In genomic region chr17:24520450-24520849, GRCm38 (mm10) we compare ENCODE assay signal across 22 mouse cellular contexts. TPM values are rescaled to one million over a fixed set of nuclear protein-coding genes. Genes with fewer than 3 reads are reported as not detected.
A peak's percentile ranks its signal among the peaks of the same experiment; 100 is the strongest.
DNase-seq lines count a peak whose midpoint lies in the region; ATAC-seq and TF ChIP-seq lines count a peak whose summit lies in the region.
"Had no signal": no experiment of that assay in that cellular context is flagged by ENCODE, and none has a peak within 500 bp of the region (broad histone marks: within the 10 kb centered on the region; RNA-seq: fewer than 3 reads in every experiment).

No protein-coding gene starts in this region.

- H3K9ac ChIP-seq in embryonic facial prominence, embryonic 13.5 days: peak overlapping the region; percentile 4; the same call in 1 of the 2 replicates
- H3K9ac ChIP-seq in liver, embryonic 12.5 days: no peak overlapping the region; the same call in 1 of the 2 replicates
- H3K9ac ChIP-seq in liver, embryonic 11.5 days (ENCODE audit: low read depth, low read length): no peak overlapping the region
- H3K9ac ChIP-seq: forebrain, embryonic 13.5 days; forebrain, embryonic 15.5 days; forebrain, postnatal 0 days had no signal

- no peak overlapping the region for H3K4me2 ChIP-seq in embryonic facial prominence, embryonic 13.5 days
- H3K4me2 ChIP-seq in liver, embryonic 12.5 days: no peak overlapping the region
- no peak overlapping the region for H3K4me2 ChIP-seq in liver, embryonic 11.5 days
- no peak overlapping the region for H3K4me2 ChIP-seq in myocyte (ENCODE audit: low read depth)
- H3K4me2 ChIP-seq: forebrain, embryonic 13.5 days; forebrain, embryonic 15.5 days had no signal

- 88% methylated on average over 4 of the region's 4 CpGs for WGBS in embryonic facial prominence, embryonic 13.5 days
- 92% methylated on average over 4 of the region's 4 CpGs for WGBS in embryonic facial prominence, embryonic 10.5 days
- WGBS in liver, embryonic 12.5 days (ENCODE audit: insufficient replicate concordance): 70% methylated on average over 4 of the region's 4 CpGs
- 83% methylated on average over 4 of the region's 4 CpGs for WGBS in liver, embryonic 11.5 days

- peaks cover 66% of the 10 kb centered on the region for H3K36me3 ChIP-seq in embryonic facial prominence, embryonic 13.5 days
- H3K36me3 ChIP-seq in embryonic facial prominence, embryonic 10.5 days (replicated peaks): peaks cover 88% of the 10 kb centered on the region
- H3K36me3 ChIP-seq in liver, embryonic 12.5 days: peaks cover 85% of the 10 kb centered on the region
- peaks cover 20% of the 10 kb centered on the region for H3K36me3 ChIP-seq in liver, embryonic 11.5 days (ENCODE audit: control insufficient read depth, insufficient read depth, low read length)
- H3K36me3 ChIP-seq in myocyte (ENCODE audit: control insufficient read depth, insufficient read depth): peaks cover 12% of the 10 kb centered on the region

- H3K4me3 ChIP-seq in embryonic facial prominence, embryonic 13.5 days: no peak overlapping the region
- H3K4me3 ChIP-seq in embryonic facial prominence, embryonic 10.5 days: no peak overlapping the region
- no peak overlapping the region for H3K4me3 ChIP-seq in liver, embryonic 12.5 days
- H3K4me3 ChIP-seq in liver, embryonic 11.5 days (ENCODE audit: low read depth, low read length): no peak overlapping the region
- H3K4me3 ChIP-seq in myocyte: no peak overlapping the region
- H3K4me3 ChIP-seq: forebrain, embryonic 13.5 days; forebrain, embryonic 15.5 days had no signal

- H3K27me3 ChIP-seq in embryonic facial prominence, embryonic 13.5 days: no peaks in the 10 kb centered on the region
- H3K27me3 ChIP-seq in embryonic facial prominence, embryonic 10.5 days (replicated peaks; ENCODE audit: low read depth, poor library complexity, severe bottlenecking): no peaks in the 10 kb centered on the region
- H3K27me3 ChIP-seq in liver, embryonic 12.5 days (replicated peaks): no peaks in the 10 kb centered on the region
- no peaks in the 10 kb centered on the region for H3K27me3 ChIP-seq in liver, embryonic 11.5 days (replicated peaks; ENCODE audit: control insufficient read depth, insufficient read depth, low read length)
- no peaks in the 10 kb centered on the region for H3K27me3 ChIP-seq in myocyte (ENCODE audit: control insufficient read depth, insufficient read depth, insufficient read length)
- H3K27me3 ChIP-seq: CH12.LX; forebrain, embryonic 13.5 days; forebrain, embryonic 15.5 days; Patski had no signal

- peaks cover 59% of the 10 kb centered on the region for H3K79me2 ChIP-seq in myocyte (ENCODE audit: control insufficient read depth, insufficient read depth)

- ATAC-seq in embryonic facial prominence, embryonic 13.5 days (ENCODE audit: insufficient number of reproducible peaks, insufficient read depth, low FRiP score, low TSS enrichment, low read depth): no peak
- ATAC-seq in liver, embryonic 12.5 days: no peak
- no peak for ATAC-seq in liver, embryonic 11.5 days (replicated peaks; ENCODE audit: low FRiP score)
- ATAC-seq: activated CD4-positive, CD25-positive, alpha-beta regulatory T cell, adult 4 months; CD4-positive, CD25-positive, alpha-beta regulatory T cell, adult 4 months; forebrain, embryonic 13.5 days; forebrain, embryonic 15.5 days; forebrain, postnatal 0 days; Patski had no signal

- H3K27ac ChIP-seq in embryonic facial prominence, embryonic 13.5 days: no peak overlapping the region
- H3K27ac ChIP-seq in embryonic facial prominence, embryonic 10.5 days (replicated peaks): no peak overlapping the region
- 0 out of 2 replicates have a peak overlapping the region, but pooled peaks have one; percentile 4 for H3K27ac ChIP-seq in liver, embryonic 12.5 days
- H3K27ac ChIP-seq in liver, embryonic 11.5 days (ENCODE audit: low read depth, low read length): no peak overlapping the region
- H3K27ac ChIP-seq: forebrain, embryonic 13.5 days; forebrain, embryonic 15.5 days had no signal

- H3ac ChIP-seq in myocyte (ENCODE audit: control insufficient read depth, insufficient read length): no peak overlapping the region

- DNase-seq in embryonic facial prominence, embryonic 10.5 days (ENCODE audit: low spot score): no peak
- no peak for DNase-seq in liver, embryonic 11.5 days (ENCODE audit: low spot score)
- DNase-seq: adrenal gland, adult 8-10 months; adrenal gland, postnatal 14 days; adrenal gland, postnatal 36 days; B cell, adult 2 months; cerebellum, adult 11-12 months; cerebellum, adult 2 months; cerebellum, adult 9-10 months; cerebellum, postnatal 10 days; cerebellum, postnatal 25 days; forebrain, postnatal 0 days had no signal

- H3K4me1 ChIP-seq in embryonic facial prominence, embryonic 13.5 days: peaks cover 5% of the 10 kb centered on the region; the same call in 1 of the 2 replicates
- H3K4me1 ChIP-seq in embryonic facial prominence, embryonic 10.5 days: peaks cover 4% of the 10 kb centered on the region; the same call in 1 of the 2 replicates
- peaks cover 21% of the 10 kb centered on the region for H3K4me1 ChIP-seq in liver, embryonic 12.5 days
- no peaks in the 10 kb centered on the region for H3K4me1 ChIP-seq in liver, embryonic 11.5 days (replicated peaks; ENCODE audit: control insufficient read depth, insufficient read depth, low read length)

- TF ChIP-seq POLR2A in myocyte (IDR thresholded peaks at IDR 0.05; ENCODE audit: insufficient read length, low read depth): no peak

- no peaks in the 10 kb centered on the region for H3K9me3 ChIP-seq in embryonic facial prominence, embryonic 13.5 days
- H3K9me3 ChIP-seq in embryonic facial prominence, embryonic 10.5 days: no peaks in the 10 kb centered on the region
- H3K9me3 ChIP-seq in liver, embryonic 12.5 days (replicated peaks): no peaks in the 10 kb centered on the region
- no peaks in the 10 kb centered on the region for H3K9me3 ChIP-seq in liver, embryonic 11.5 days (ENCODE audit: control insufficient read depth, low read length)
- H3K9me3 ChIP-seq: forebrain, embryonic 13.5 days; forebrain, embryonic 15.5 days; G1E had no signal

TF ChIP-seq in myocyte, 11 proteins besides CTCF, POLR2A, EP300 and RAD21:
- TF ChIP-seq MYOG (IDR thresholded peaks at IDR 0.05; ENCODE audit: control insufficient read depth in 1 of 3, insufficient read depth in 1 of 3, insufficient read length in 2 of 3, low read depth in 2 of 3) (peak in 2 of 3 experiments; percentile 31 to 81), SRF (IDR thresholded peaks at IDR 0.05; ENCODE audit: control insufficient read depth, insufficient read length, low read depth) (no peak), MYOD1 (IDR thresholded peaks at IDR 0.05; ENCODE audit: control insufficient read depth in 1 of 3, insufficient read length in 2 of 3, low read depth in 2 of 3) (peak in 2 of 3 experiments; percentile 68 to 71), TCF12 (IDR thresholded peaks at IDR 0.05; ENCODE audit: insufficient read depth, poor library complexity, severe bottlenecking) (no peak)

RNA-seq across cellular contexts. Expression of gene Traf7, which starts 7.3 kb away (rescaled TPM):
- polyA plus RNA-seq in embryonic facial prominence, embryonic 13.5 days (2015; fragmentation: Nextera tagmentation; extraction: Ambion mirVana): 96.1 and 97.1 TPM in 2 replicates
- polyA plus RNA-seq in embryonic facial prominence, embryonic 10.5 days (2016; fragmentation: Nextera tagmentation; extraction: Ambion mirVana): 116 and 121 TPM in 2 replicates
- polyA plus RNA-seq in liver, embryonic 12.5 days (2016; fragmentation: Nextera tagmentation; extraction: Ambion mirVana): 52.2 and 55.4 TPM in 2 replicates
- 81.0 and 90.7 TPM in 2 replicates for polyA plus RNA-seq in liver, embryonic 11.5 days (2014; fragmentation: Nextera tagmentation; extraction: Ambion mirVana)
- polyA plus RNA-seq in myocyte (2012; fragmentation: generic; extraction: Trizol): 112 TPM

RNA-seq across cellular contexts. Expression of gene Rab26, which starts 13.6 kb away (rescaled TPM):
- 2.8 and 3.3 TPM in 2 replicates for polyA plus RNA-seq in embryonic facial prominence, embryonic 13.5 days (2015; fragmentation: Nextera tagmentation; extraction: Ambion mirVana)
- 2.6 TPM in 2 replicates for polyA plus RNA-seq in embryonic facial prominence, embryonic 10.5 days (2016; fragmentation: Nextera tagmentation; extraction: Ambion mirVana)
- polyA plus RNA-seq in liver, embryonic 12.5 days (2016; fragmentation: Nextera tagmentation; extraction: Ambion mirVana): 1.3 and 1.9 TPM in 2 replicates
- polyA plus RNA-seq in liver, embryonic 11.5 days (2014; fragmentation: Nextera tagmentation; extraction: Ambion mirVana): 2.0 and 2.4 TPM in 2 replicates
- 0.35 TPM for polyA plus RNA-seq in myocyte (2012; fragmentation: generic; extraction: Trizol)

RNA-seq across cellular contexts. Expression of gene Pkd1, which starts 29.2 kb away (rescaled TPM):
- polyA plus RNA-seq in embryonic facial prominence, embryonic 13.5 days (2015; fragmentation: Nextera tagmentation; extraction: Ambion mirVana): 24.1 and 30.6 TPM in 2 replicates
- polyA plus RNA-seq in embryonic facial prominence, embryonic 10.5 days (2016; fragmentation: Nextera tagmentation; extraction: Ambion mirVana): 14.9 and 16.3 TPM in 2 replicates
- 6.0 and 6.5 TPM in 2 replicates for polyA plus RNA-seq in liver, embryonic 12.5 days (2016; fragmentation: Nextera tagmentation; extraction: Ambion mirVana)
- 8.7 and 12.2 TPM in 2 replicates for polyA plus RNA-seq in liver, embryonic 11.5 days (2014; fragmentation: Nextera tagmentation; extraction: Ambion mirVana)
- polyA plus RNA-seq in myocyte (2012; fragmentation: generic; extraction: Trizol): 47.2 TPM

RNA-seq across cellular contexts. Expression of gene Caskin1, which starts 32.0 kb away (rescaled TPM):
- polyA plus RNA-seq in embryonic facial prominence, embryonic 13.5 days (2015; fragmentation: Nextera tagmentation; extraction: Ambion mirVana): 3.5 and 5.4 TPM in 2 replicates
- 3.1 and 3.9 TPM in 2 replicates for polyA plus RNA-seq in embryonic facial prominence, embryonic 10.5 days (2016; fragmentation: Nextera tagmentation; extraction: Ambion mirVana)
- polyA plus RNA-seq in liver, embryonic 12.5 days (2016; fragmentation: Nextera tagmentation; extraction: Ambion mirVana): 0.14 and 0.32 TPM in 2 replicates
- polyA plus RNA-seq in liver, embryonic 11.5 days (2014; fragmentation: Nextera tagmentation; extraction: Ambion mirVana): 0.47 and 0.56 TPM in 2 replicates
- polyA plus RNA-seq in myocyte (2012; fragmentation: generic; extraction: Trizol): 0.16 TPM
- polyA plus RNA-seq: G1E had no signal

RNA-seq across cellular contexts. Expression of gene Mlst8, which starts 41.6 kb away (rescaled TPM):
- polyA plus RNA-seq in embryonic facial prominence, embryonic 13.5 days (2015; fragmentation: Nextera tagmentation; extraction: Ambion mirVana): 32.5 and 33.2 TPM in 2 replicates
- polyA plus RNA-seq in embryonic facial prominence, embryonic 10.5 days (2016; fragmentation: Nextera tagmentation; extraction: Ambion mirVana): 37.5 and 39.0 TPM in 2 replicates
- 17.2 and 19.4 TPM in 2 replicates for polyA plus RNA-seq in liver, embryonic 12.5 days (2016; fragmentation: Nextera tagmentation; extraction: Ambion mirVana)
- 22.3 TPM in 2 replicates for polyA plus RNA-seq in liver, embryonic 11.5 days (2014; fragmentation: Nextera tagmentation; extraction: Ambion mirVana)
- polyA plus RNA-seq in myocyte (2012; fragmentation: generic; extraction: Trizol): 16.5 TPM
